Mouse (Mus musculus) stomach, postnatal 0 days (tissue): ENCODE data around the gene Ndufa4l2.

Experiments used
- CTCF ChIP-seq: IDR thresholded peaks from 2 replicates; pipeline ENCODE4 v1.5.1; 2016; ENCODE audit warnings: antibody characterized with exemption, low read depth, mild to moderate bottlenecking, moderate library complexity
- EP300 ChIP-seq: optimal IDR thresholded peaks from 2 replicates; pipeline ENCODE3; 2016; ENCODE audit warnings: antibody characterized with exemption

- TF ChIP-seq CTCF = no peak
- TF ChIP-seq EP300 = no peak
Measured at GRCm38 (mm10) chr10:127471281-127471988, 43.3 kb upstream of the Ndufa4l2 start.
